Mouse (Mus musculus): ENCODE results near the gene Zfp598.

DNA sequence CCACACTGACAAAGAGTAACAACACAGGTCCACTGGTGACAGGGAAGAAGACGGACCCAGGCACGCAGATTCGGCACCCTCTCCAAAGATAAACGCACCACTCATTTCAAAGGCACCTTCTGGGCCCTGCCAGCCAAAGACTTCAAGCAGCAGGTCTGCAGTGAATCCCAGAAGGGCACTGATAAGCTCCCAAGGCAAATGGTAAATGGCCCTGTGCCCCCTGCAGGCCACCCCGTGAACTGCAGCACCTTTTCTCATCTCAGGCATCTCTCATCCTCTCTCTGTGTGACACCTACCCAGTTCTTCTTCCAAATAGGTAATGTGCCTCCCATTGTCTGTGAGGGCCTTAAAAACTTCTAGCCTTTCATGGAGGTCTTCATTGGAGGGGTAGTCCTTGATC lies 40.8 kb upstream of the Zfp598 start:
- TF ChIP-seq BHLHE40 (IDR thresholded peaks at IDR 0.05; ENCODE audit: low read depth, low read length) (no peak), ZKSCAN1 (IDR thresholded peaks at IDR 0.05; ENCODE audit: borderline replicate concordance, low read depth, low read length) (no peak), CHD2 (IDR thresholded peaks at IDR 0.05; ENCODE audit: low read length) (no peak), RCOR1 (conservative IDR thresholded peaks at IDR 0.05; ENCODE audit: low read depth, low read length) (no peak), SMC3 (IDR thresholded peaks at IDR 0.05; ENCODE audit: low read depth, low read length) (peak; percentile 87)

Measured in CH12.LX (cell line).